Mouse (Mus musculus) liver, adult (tissue): ENCODE results near the gene Cdrt4.

Source experiments
- GATA4 ChIP-seq: IDR thresholded peaks from 2 replicates; pipeline ENCODE4 v1.6.1; 2014; ENCODE audit warnings: mild to moderate bottlenecking, low read length; ENCODE audit not compliant: insufficient replicate concordance

The Cdrt4 gene

GRCm38 (mm10) chr11:62951012-62951411 lies at the start of gene Cdrt4:
TSS of gene Cdrt4 (plus strand) at chr11:62951193.
- TF ChIP-seq GATA4, result no peak

GRCm38 (mm10) chr11:62901699-62902323 lies 49.2 kb upstream of the Cdrt4 start:
- no peak for TF ChIP-seq GATA4

GRCm38 (mm10) chr11:62903871-62904495 lies 47.0 kb upstream of the Cdrt4 start:
- TF ChIP-seq GATA4, result no peak

GRCm38 (mm10) chr11:62909720-62910306 lies 41.2 kb upstream of the Cdrt4 start:
- no peak for TF ChIP-seq GATA4

- TF ChIP-seq GATA4, result no peak
Observed at GRCm38 (mm10) chr11:62911362-62911761, 39.6 kb upstream of the Cdrt4 start.

- no peak for TF ChIP-seq GATA4
Observed at GRCm38 (mm10) chr11:62913141-62913540, 37.9 kb upstream of the Cdrt4 start.

GRCm38 (mm10) chr11:62914532-62914931 lies 36.5 kb upstream of the Cdrt4 start:
- no peak for TF ChIP-seq GATA4

GRCm38 (mm10) chr11:62915486-62915885 lies 35.5 kb upstream of the Cdrt4 start:
- no peak for TF ChIP-seq GATA4

- no peak for TF ChIP-seq GATA4
Observed at GRCm38 (mm10) chr11:62916765-62917164, 34.2 kb upstream of the Cdrt4 start.

- no peak for TF ChIP-seq GATA4
Observed at GRCm38 (mm10) chr11:62919946-62920742, 30.8 kb upstream of the Cdrt4 start.

- no peak for TF ChIP-seq GATA4
Observed at GRCm38 (mm10) chr11:62920743-62921050, 30.3 kb upstream of the Cdrt4 start.

- no peak for TF ChIP-seq GATA4
Observed at GRCm38 (mm10) chr11:62921052-62921977, 29.7 kb upstream of the Cdrt4 start.

- TF ChIP-seq GATA4, result no peak
Observed at GRCm38 (mm10) chr11:62924091-62924761, 26.8 kb upstream of the Cdrt4 start.

GRCm38 (mm10) chr11:62929799-62930198 lies 21.2 kb upstream of the Cdrt4 start:
- TF ChIP-seq GATA4, result no peak
